Mouse (Mus musculus) liver, postnatal 0 days (tissue): Measurements from ENCODE around the gene Pde4a.

Source experiments
- CTCF ChIP-seq: sonication (generic); IDR thresholded peaks from 2 replicates; pipeline ENCODE4 v1.5.1; 2016; ENCODE audit warnings: antibody characterized with exemption, low read depth
- EP300 ChIP-seq: IDR thresholded peaks from 2 replicates; pipeline ENCODE4 v1.6.1; 2016; ENCODE audit warnings: antibody characterized with exemption, low read depth, mild to moderate bottlenecking

DNA sequence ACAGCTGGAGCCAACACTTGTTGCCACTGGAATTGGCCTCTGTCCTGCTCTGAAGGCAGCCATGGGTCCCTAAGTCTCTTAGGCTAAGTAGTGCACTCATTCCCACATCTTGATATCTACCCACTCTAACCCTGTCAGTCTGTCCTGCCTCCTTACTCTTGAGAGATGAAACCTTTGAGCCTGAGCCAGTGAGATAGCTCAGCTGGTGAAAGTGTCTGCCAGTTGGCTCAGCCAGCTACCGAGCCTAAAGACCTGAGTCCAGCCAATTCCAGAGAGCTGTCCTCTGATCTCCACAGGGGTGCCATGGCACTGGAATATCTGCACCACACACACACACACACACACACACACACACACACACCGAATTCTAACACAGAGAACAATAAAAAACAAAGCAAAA lies 85.0 kb downstream of the Pde4a start:
- TF ChIP-seq CTCF = no peak
- TF ChIP-seq EP300 = no peak
